Mouse (Mus musculus): ENCODE data around the gene Olfr963. TPM values are rescaled to one million over a fixed set of nuclear protein-coding genes. Genes with fewer than 3 reads are reported as not detected.

Gene Olfr963
- not detected in 2 replicates for polyA plus RNA-seq (2015; fragmentation: Nextera tagmentation; extraction: Ambion mirVana)

GRCm38 (mm10) chr9:39666905-39667304 lies at the start of gene Olfr963:
Olfr963 (plus strand) TSS chr9:39667205.
- no peak for TF ChIP-seq EP300 (optimal IDR thresholded peaks at IDR 0.05)
- no peak for TF ChIP-seq CTCF (IDR thresholded peaks at IDR 0.05; ENCODE audit: low read depth)

GRCm38 (mm10) chr9:39621073-39621472 lies 45.9 kb upstream of the Olfr963 start, which contains the start of gene Olfr960:
Olfr960 (plus strand) TSS chr9:39621373.
- 70% methylated on average over 1 of the region's 1 CpGs for WGBS
- H3K27ac ChIP-seq (replicated peaks) = no peak within 1 kb of the TSS
- H3K4me1 ChIP-seq (replicated peaks; ENCODE audit: control insufficient read depth, insufficient read depth) = no peaks in the 10 kb centered on the region
- TF ChIP-seq EP300 (optimal IDR thresholded peaks at IDR 0.05) (no peak), CTCF (IDR thresholded peaks at IDR 0.05; ENCODE audit: low read depth) (no peak)
- H3K36me3 ChIP-seq (ENCODE audit: control insufficient read depth, insufficient read depth, low read length) = no peaks in the 10 kb centered on the region
- ATAC-seq (ENCODE audit: low FRiP score, low TSS enrichment) = no peak
- H3K4me3 ChIP-seq (ENCODE audit: low read depth, low read length) = no peak within 1 kb of the TSS
- no peak within 1 kb of the TSS for H3K4me2 ChIP-seq (replicated peaks; ENCODE audit: low read depth)
- no peak for DNase-seq (ENCODE audit: low spot score)
- no peaks in the 10 kb centered on the region for H3K9me3 ChIP-seq (ENCODE audit: control insufficient read depth, low read length)
- no peaks in the 10 kb centered on the region for H3K27me3 ChIP-seq (ENCODE audit: control insufficient read depth, insufficient read depth, low read length)
- H3K9ac ChIP-seq (ENCODE audit: low read length) = no peak within 1 kb of the TSS

More at GRCm38 (mm10) chr9:39666905-39667304, at the start of gene Olfr963:
- Histone ChIP-seq H3K27ac (replicated peaks) (no peak within 1 kb of the TSS), H3K4me1 (replicated peaks; ENCODE audit: control insufficient read depth, insufficient read depth) (no peaks in the 10 kb centered on the region), H3K9me3 (ENCODE audit: control insufficient read depth, low read length) (no peaks in the 10 kb centered on the region), H3K36me3 (ENCODE audit: control insufficient read depth, insufficient read depth, low read length) (no peaks in the 10 kb centered on the region), H3K9ac (ENCODE audit: low read length) (no peak within 1 kb of the TSS), H3K27me3 (ENCODE audit: control insufficient read depth, insufficient read depth, low read length) (no peaks in the 10 kb centered on the region), H3K4me3 (ENCODE audit: low read depth, low read length) (no peak within 1 kb of the TSS), H3K4me2 (replicated peaks; ENCODE audit: low read depth) (no peak within 1 kb of the TSS)
- ATAC-seq (ENCODE audit: low FRiP score, low TSS enrichment) = no peak
- DNase-seq (ENCODE audit: low spot score) = no peak
- WGBS = 90% methylated on average over 1 of the region's 1 CpGs

DNA sequence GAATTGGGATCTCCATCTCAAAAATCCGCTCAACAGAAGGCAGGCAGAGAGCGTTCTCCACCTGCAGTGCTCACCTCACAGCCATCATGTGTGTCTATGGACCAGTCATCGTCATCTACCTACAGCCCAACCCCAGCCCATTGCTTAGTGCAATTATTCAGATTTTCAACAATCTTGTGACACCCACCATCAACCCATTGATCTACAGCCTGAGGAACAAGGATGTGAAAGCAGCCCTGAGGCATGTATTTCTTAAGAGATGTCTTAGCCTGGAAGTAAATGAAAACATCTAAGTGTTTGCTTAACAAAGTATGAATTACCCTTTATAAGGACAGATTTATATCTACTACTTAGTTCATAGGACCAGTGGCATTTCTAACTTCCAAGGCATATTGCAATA lies 43.2 kb upstream of the Olfr963 start:
- H3K4me3 ChIP-seq (ENCODE audit: low read depth, low read length) = no peak overlapping the region
- ATAC-seq (ENCODE audit: low FRiP score, low TSS enrichment) (no peak), DNase-seq (ENCODE audit: low spot score) (no peak)
- H3K27me3 ChIP-seq (ENCODE audit: control insufficient read depth, insufficient read depth, low read length) = no peaks in the 10 kb centered on the region
- H3K4me2 ChIP-seq (replicated peaks; ENCODE audit: low read depth) = no peak overlapping the region
- TF ChIP-seq CTCF (IDR thresholded peaks at IDR 0.05; ENCODE audit: low read depth) = no peak
- TF ChIP-seq EP300 (optimal IDR thresholded peaks at IDR 0.05) = no peak
- H3K4me1 ChIP-seq (replicated peaks; ENCODE audit: control insufficient read depth, insufficient read depth) = no peaks in the 10 kb centered on the region
- H3K36me3 ChIP-seq (ENCODE audit: control insufficient read depth, insufficient read depth, low read length) = no peaks in the 10 kb centered on the region
- H3K9me3 ChIP-seq (ENCODE audit: control insufficient read depth, low read length) = no peaks in the 10 kb centered on the region
- H3K9ac ChIP-seq (ENCODE audit: low read length) = no peak overlapping the region
- 87% methylated on average over 3 of the region's 3 CpGs for WGBS
- no peak overlapping the region for H3K27ac ChIP-seq (replicated peaks)

DNA sequence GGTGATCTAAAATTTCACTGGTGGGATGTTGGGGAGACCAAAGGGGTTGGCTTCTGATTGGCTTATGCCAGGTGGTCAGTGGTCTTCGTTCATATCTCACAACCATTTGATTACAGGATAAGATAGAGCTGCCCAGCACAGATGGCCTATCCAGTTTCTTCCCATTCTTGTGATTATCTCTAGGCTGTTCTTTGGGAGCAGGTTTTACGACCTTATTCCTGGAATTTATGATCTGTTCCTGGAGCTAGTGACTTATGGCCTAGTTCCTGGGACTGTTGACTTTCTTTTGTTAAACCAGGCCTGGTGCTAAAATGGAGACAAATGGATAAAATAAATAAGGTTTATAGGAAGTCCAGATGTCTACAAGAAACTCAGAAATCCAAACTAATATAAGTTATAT lies 42.3 kb upstream of the Olfr963 start:
- no peak for TF ChIP-seq CTCF (IDR thresholded peaks at IDR 0.05; ENCODE audit: low read depth)
- no peak for TF ChIP-seq EP300 (optimal IDR thresholded peaks at IDR 0.05)
- H3K4me1 ChIP-seq (replicated peaks; ENCODE audit: control insufficient read depth, insufficient read depth) = no peaks in the 10 kb centered on the region
- no peak overlapping the region for H3K9ac ChIP-seq (ENCODE audit: low read length)
- no peak for ATAC-seq (ENCODE audit: low FRiP score, low TSS enrichment)
- H3K4me2 ChIP-seq (replicated peaks; ENCODE audit: low read depth) = no peak overlapping the region
- no peaks in the 10 kb centered on the region for H3K9me3 ChIP-seq (ENCODE audit: control insufficient read depth, low read length)
- no peaks in the 10 kb centered on the region for H3K27me3 ChIP-seq (ENCODE audit: control insufficient read depth, insufficient read depth, low read length)
- no peak for DNase-seq (ENCODE audit: low spot score)
- no peak overlapping the region for H3K4me3 ChIP-seq (ENCODE audit: low read depth, low read length)
- H3K27ac ChIP-seq (replicated peaks) = no peak overlapping the region
- WGBS = 55% methylated on average over 2 of the region's 2 CpGs
- no peaks in the 10 kb centered on the region for H3K36me3 ChIP-seq (ENCODE audit: control insufficient read depth, insufficient read depth, low read length)

- Histone ChIP-seq H3K4me3 (ENCODE audit: low read depth, low read length) (no peak overlapping the region), H3K4me2 (replicated peaks; ENCODE audit: low read depth) (no peak overlapping the region), H3K4me1 (replicated peaks; ENCODE audit: control insufficient read depth, insufficient read depth) (no peaks in the 10 kb centered on the region), H3K9ac (ENCODE audit: low read length) (no peak overlapping the region), H3K36me3 (ENCODE audit: control insufficient read depth, insufficient read depth, low read length) (no peaks in the 10 kb centered on the region), H3K9me3 (ENCODE audit: control insufficient read depth, low read length) (no peaks in the 10 kb centered on the region), H3K27ac (replicated peaks) (no peak overlapping the region), H3K27me3 (ENCODE audit: control insufficient read depth, insufficient read depth, low read length) (no peaks in the 10 kb centered on the region)
- 69% methylated on average over 2 of the region's 2 CpGs for WGBS
- ATAC-seq (ENCODE audit: low FRiP score, low TSS enrichment) (no peak), DNase-seq (ENCODE audit: low spot score) (no peak)
- TF ChIP-seq CTCF (IDR thresholded peaks at IDR 0.05; ENCODE audit: low read depth) (no peak), EP300 (optimal IDR thresholded peaks at IDR 0.05) (no peak)
Measured at GRCm38 (mm10) chr9:39629069-39629468, 37.9 kb upstream of the Olfr963 start.

DNA sequence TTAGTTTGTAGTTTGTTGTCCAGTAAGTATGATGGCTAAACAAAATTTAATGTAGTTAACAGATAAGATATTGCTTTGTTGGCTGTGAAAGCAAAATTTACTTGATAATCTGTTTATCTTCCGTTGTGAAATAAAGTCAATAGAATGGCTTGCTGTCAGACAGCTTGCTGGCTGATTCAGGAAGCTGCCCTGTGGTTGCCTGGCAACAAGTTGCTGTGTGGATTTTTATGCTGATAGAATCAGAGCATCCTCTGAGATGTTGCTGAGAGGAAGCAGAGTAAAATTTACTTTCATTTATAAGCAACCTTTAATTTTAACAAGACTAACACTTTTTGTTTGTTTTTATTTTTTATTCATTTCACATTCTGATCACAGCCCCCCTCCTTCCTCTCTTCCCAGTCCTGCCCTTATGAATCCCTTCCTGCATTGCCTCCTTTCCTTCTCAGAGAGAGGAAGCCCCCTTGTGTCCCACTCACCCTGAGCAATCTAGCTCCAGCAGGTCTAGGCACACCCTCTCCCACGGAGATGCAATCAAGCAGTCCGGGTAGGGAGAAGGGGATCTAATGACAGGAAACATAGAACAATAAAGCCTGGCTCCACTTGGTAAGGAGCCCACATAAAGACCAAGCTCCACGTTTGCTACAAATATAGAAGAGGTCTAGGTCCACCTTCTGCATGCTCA lies 33.0 kb upstream of the Olfr963 start:
- DNase-seq (ENCODE audit: low spot score) (no peak), ATAC-seq (ENCODE audit: low FRiP score, low TSS enrichment) (no peak)
- H3K4me1 ChIP-seq (replicated peaks; ENCODE audit: control insufficient read depth, insufficient read depth) = no peaks in the 10 kb centered on the region
- H3K9ac ChIP-seq (ENCODE audit: low read length) = no peak overlapping the region
- H3K4me2 ChIP-seq (replicated peaks; ENCODE audit: low read depth) = no peak overlapping the region
- WGBS = 37% methylated on average over 4 of the region's 4 CpGs
- H3K36me3 ChIP-seq (ENCODE audit: control insufficient read depth, insufficient read depth, low read length) = no peaks in the 10 kb centered on the region
- H3K9me3 ChIP-seq (ENCODE audit: control insufficient read depth, low read length) = no peaks in the 10 kb centered on the region
- TF ChIP-seq CTCF (IDR thresholded peaks at IDR 0.05; ENCODE audit: low read depth) (no peak), EP300 (optimal IDR thresholded peaks at IDR 0.05) (no peak)
- no peak overlapping the region for H3K27ac ChIP-seq (replicated peaks)
- no peak overlapping the region for H3K4me3 ChIP-seq (ENCODE audit: low read depth, low read length)
- H3K27me3 ChIP-seq (ENCODE audit: control insufficient read depth, insufficient read depth, low read length) = no peaks in the 10 kb centered on the region

Measured in stomach, postnatal 0 days (tissue).